Mouse (Mus musculus): ENCODE results near the gene Ccdc88c. TPM values are rescaled to one million over a fixed set of nuclear protein-coding genes. Genes with fewer than 3 reads are reported as not detected.

The Ccdc88c gene
- polyA plus RNA-seq, 1 experiment from 2014 or later = 4.5 TPM

- Histone ChIP-seq H3K27ac (peak overlapping the region; percentile 77), H3K27me3 (no peaks in the 10 kb centered on the region), H3K4me1 (peaks cover 11% of the 10 kb centered on the region; the same call in 1 of the 2 replicates), H3K9ac (0 out of 2 replicates have a peak overlapping the region, but pooled peaks have one; percentile 21), H3K36me3 (no peaks in the 10 kb centered on the region; the same call in 1 of the 2 replicates), H3K4me2 (no peak overlapping the region), H3K4me3 (no peak overlapping the region), H3K9me3 (no peaks in the 10 kb centered on the region)
- ATAC-seq (ENCODE audit: insufficient number of reproducible peaks, insufficient read depth, low FRiP score, low TSS enrichment, low read depth) = 0 out of 2 replicates have a peak, but pooled peaks have one; percentile 16
- 68% methylated on average over 21 of the region's 21 CpGs for WGBS
Observed at GRCm38 (mm10) chr12:100937441-100938360, 91.2 kb downstream of the Ccdc88c start.

DNA sequence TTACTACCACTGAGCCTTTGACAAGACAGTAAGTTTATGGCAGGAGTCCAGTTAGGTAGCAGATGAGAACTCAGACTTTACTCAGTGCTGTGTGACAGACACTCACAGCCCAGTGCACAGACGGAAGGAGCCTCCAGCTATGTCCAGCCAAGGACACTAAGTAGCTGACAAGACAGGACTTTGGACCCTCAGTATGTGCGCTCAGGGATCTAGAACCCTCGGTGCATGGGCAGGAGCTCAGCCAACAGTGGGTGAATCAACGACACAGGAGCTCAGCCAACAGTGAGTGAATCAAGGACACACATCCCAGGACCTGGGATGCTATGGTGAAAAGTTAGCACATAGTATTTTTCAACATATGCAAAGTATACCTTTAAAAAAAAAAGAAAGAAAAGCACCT is 92.1 kb downstream of the Ccdc88c start:
- no peaks in the 10 kb centered on the region for H3K27me3 ChIP-seq
- H3K36me3 ChIP-seq = peaks cover under 1% of the 10 kb centered on the region; the same call in 1 of the 2 replicates
- no peak overlapping the region for H3K9ac ChIP-seq
- H3K9me3 ChIP-seq = no peaks in the 10 kb centered on the region
- 88% methylated on average over 4 of the region's 4 CpGs for WGBS
- H3K4me2 ChIP-seq = no peak overlapping the region
- peak overlapping the region; percentile 77; the same call in 1 of the 2 replicates for H3K27ac ChIP-seq
- ATAC-seq (ENCODE audit: insufficient number of reproducible peaks, insufficient read depth, low FRiP score, low TSS enrichment, low read depth) = no peak
- peaks cover 11% of the 10 kb centered on the region; the same call in 1 of the 2 replicates for H3K4me1 ChIP-seq
- no peak overlapping the region for H3K4me3 ChIP-seq

GRCm38 (mm10) chr12:100936116-100936515 is 92.7 kb downstream of the Ccdc88c start:
- H3K36me3 ChIP-seq = peaks cover 6% of the 10 kb centered on the region; the same call in 1 of the 2 replicates
- H3K4me2 ChIP-seq = no peak overlapping the region
- no peak overlapping the region for H3K4me3 ChIP-seq
- H3K9ac ChIP-seq = no peak overlapping the region
- H3K27ac ChIP-seq = no peak overlapping the region
- ATAC-seq (ENCODE audit: insufficient number of reproducible peaks, insufficient read depth, low FRiP score, low TSS enrichment, low read depth) = no peak
- H3K4me1 ChIP-seq = peaks cover 11% of the 10 kb centered on the region; the same call in 1 of the 2 replicates
- H3K27me3 ChIP-seq = no peaks in the 10 kb centered on the region
- H3K9me3 ChIP-seq = no peaks in the 10 kb centered on the region
- 20% methylated on average over 2 of the region's 2 CpGs for WGBS

GRCm38 (mm10) chr12:100934796-100935195 is 94.1 kb downstream of the Ccdc88c start:
- H3K9me3 ChIP-seq = no peaks in the 10 kb centered on the region
- H3K4me2 ChIP-seq = no peak overlapping the region
- no peaks in the 10 kb centered on the region for H3K27me3 ChIP-seq
- H3K9ac ChIP-seq = no peak overlapping the region
- peaks cover 11% of the 10 kb centered on the region; the same call in 1 of the 2 replicates for H3K4me1 ChIP-seq
- no peak overlapping the region for H3K4me3 ChIP-seq
- H3K27ac ChIP-seq = no peak overlapping the region
- ATAC-seq (ENCODE audit: insufficient number of reproducible peaks, insufficient read depth, low FRiP score, low TSS enrichment, low read depth) = no peak
- H3K36me3 ChIP-seq = peaks cover 6% of the 10 kb centered on the region; the same call in 1 of the 2 replicates
- WGBS = 82% methylated on average over 5 of the region's 5 CpGs

DNA sequence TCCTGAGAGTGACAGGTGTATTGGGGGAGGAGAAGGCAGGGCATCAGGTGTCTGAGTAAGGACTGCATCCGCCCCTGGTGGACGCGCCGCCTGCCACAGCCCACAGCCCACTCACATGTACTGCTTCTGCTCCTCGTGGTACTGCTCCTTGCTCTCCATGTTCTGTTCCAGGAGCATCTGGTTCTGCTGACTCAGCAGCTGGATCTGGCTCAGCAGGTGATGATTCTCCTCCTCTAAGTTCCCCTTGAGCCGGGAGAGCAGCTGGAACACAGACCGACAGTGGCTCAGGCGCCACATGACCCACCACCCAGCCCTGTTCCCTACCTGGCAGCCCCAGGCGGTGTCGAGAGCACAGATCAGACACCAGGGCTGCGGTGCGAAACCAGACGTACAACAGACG is 97.2 kb downstream of the Ccdc88c start:
- no peak overlapping the region for H3K27ac ChIP-seq
- peaks cover 11% of the 10 kb centered on the region; the same call in 1 of the 2 replicates for H3K36me3 ChIP-seq
- no peaks in the 10 kb centered on the region for H3K9me3 ChIP-seq
- no peak overlapping the region for H3K9ac ChIP-seq
- 0 out of 2 replicates have a peak, but pooled peaks cover 3% of the 10 kb centered on the region for H3K4me1 ChIP-seq
- H3K4me3 ChIP-seq = no peak overlapping the region
- no peak for ATAC-seq (ENCODE audit: insufficient number of reproducible peaks, insufficient read depth, low FRiP score, low TSS enrichment, low read depth)
- 95% methylated on average over 14 of the region's 14 CpGs for WGBS
- H3K27me3 ChIP-seq = no peaks in the 10 kb centered on the region
- no peak overlapping the region for H3K4me2 ChIP-seq

DNA sequence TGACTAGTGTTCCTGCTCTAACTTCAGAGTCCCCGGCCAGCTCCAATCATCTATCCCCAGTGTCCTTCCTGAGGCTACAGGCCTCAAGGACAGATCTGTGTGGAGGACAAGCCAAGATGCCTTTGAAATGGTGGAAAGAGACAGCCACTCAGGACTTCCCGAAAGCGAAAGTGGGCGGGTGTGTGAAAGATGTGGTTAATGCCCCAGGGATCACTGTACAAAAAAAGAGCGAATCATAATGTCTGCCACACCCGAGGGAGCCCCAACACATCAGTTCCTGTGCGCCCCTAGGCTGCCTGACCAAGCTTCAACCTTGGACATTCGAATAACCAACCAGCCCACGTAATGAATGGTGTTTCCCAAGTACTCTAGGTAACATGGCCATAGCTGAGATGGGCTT is 100.6 kb downstream of the Ccdc88c start:
- Histone ChIP-seq H3K27me3 (no peaks in the 10 kb centered on the region), H3K4me1 (no peaks in the 10 kb centered on the region), H3K4me2 (no peak overlapping the region), H3K9me3 (no peaks in the 10 kb centered on the region), H3K27ac (no peak overlapping the region), H3K9ac (no peak overlapping the region), H3K4me3 (no peak overlapping the region), H3K36me3 (peaks cover 11% of the 10 kb centered on the region; the same call in 1 of the 2 replicates)
- no peak for ATAC-seq (ENCODE audit: insufficient number of reproducible peaks, insufficient read depth, low FRiP score, low TSS enrichment, low read depth)
- WGBS = 86% methylated on average over 9 of the region's 9 CpGs

DNA sequence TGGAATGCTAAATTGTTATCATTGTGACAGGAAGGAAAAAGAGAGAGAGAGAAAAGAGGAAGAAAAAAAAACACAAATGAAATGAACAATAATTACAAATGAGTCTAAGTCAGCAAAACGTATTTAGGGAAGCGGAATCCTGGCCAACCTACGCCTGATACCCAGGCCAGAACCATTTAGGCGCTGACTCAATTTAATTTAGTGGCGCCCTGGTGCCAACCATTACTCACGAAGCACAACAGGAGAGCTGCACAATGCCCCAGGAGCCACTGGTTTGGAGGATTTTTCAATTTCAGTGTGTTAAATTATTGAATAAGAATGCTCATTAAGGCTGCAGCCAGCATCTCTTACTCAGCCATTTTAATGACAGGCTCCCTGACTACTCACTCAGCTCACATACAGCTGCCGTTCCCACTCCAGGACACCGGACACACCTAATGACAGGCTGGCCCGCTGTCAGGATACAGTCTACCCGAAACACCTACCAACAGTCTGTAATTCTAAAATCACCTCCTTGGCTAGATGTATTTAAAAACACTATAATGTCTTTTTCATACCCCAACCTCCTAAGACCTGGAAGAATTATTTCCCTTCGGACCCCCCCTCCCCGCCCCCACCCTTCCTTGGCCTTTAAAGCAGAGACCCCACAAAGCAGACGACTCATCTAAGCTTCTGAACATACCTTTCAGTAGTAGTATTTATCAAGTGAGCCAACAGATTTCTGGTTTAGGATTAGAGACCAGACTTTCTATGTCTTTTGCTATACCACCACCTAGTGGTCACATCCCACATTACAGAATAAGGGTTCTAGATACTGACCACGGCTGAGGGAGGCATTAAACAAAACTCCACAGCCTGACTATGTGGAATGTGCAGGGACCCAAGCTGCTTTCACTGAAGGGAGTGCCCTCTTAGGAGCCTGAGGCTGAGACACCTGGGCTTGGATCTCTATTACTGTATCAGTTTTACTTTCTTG is 102.9 kb downstream of the Ccdc88c start:
- no peak overlapping the region for H3K27ac ChIP-seq
- H3K4me1 ChIP-seq = no peaks in the 10 kb centered on the region
- H3K36me3 ChIP-seq = peaks cover 8% of the 10 kb centered on the region; the same call in 1 of the 2 replicates
- no peak for ATAC-seq (ENCODE audit: insufficient number of reproducible peaks, insufficient read depth, low FRiP score, low TSS enrichment, low read depth)
- no peaks in the 10 kb centered on the region for H3K27me3 ChIP-seq
- no peak overlapping the region for H3K4me3 ChIP-seq
- 67% methylated on average over 14 of the region's 14 CpGs for WGBS
- no peak overlapping the region for H3K4me2 ChIP-seq
- H3K9me3 ChIP-seq = no peaks in the 10 kb centered on the region
- no peak overlapping the region for H3K9ac ChIP-seq

GRCm38 (mm10) chr12:100924646-100925339 is 104.1 kb downstream of the Ccdc88c start:
- 80% methylated on average over 15 of the region's 15 CpGs for WGBS

GRCm38 (mm10) chr12:100910731-100911130 is 118.1 kb downstream of the Ccdc88c start:
- Histone ChIP-seq H3K27me3 (peaks cover 37% of the 10 kb centered on the region), H3K4me3 (no peak overlapping the region), H3K4me2 (no peak overlapping the region), H3K9me3 (no peaks in the 10 kb centered on the region), H3K36me3 (no peaks in the 10 kb centered on the region), H3K27ac (no peak overlapping the region), H3K9ac (no peak overlapping the region), H3K4me1 (peaks cover 8% of the 10 kb centered on the region)
- no peak for ATAC-seq (ENCODE audit: insufficient number of reproducible peaks, insufficient read depth, low FRiP score, low TSS enrichment, low read depth)
- 77% methylated on average over 12 of the region's 12 CpGs for WGBS

More at GRCm38 (mm10) chr12:100924646-100925339, 104.1 kb downstream of the Ccdc88c start:
- H3K9me3 ChIP-seq = no peaks in the 10 kb centered on the region
- no peaks in the 10 kb centered on the region for H3K27me3 ChIP-seq
- no peak overlapping the region for H3K4me2 ChIP-seq
- H3K4me3 ChIP-seq = no peak overlapping the region
- H3K9ac ChIP-seq = no peak overlapping the region
- peaks cover 8% of the 10 kb centered on the region; the same call in 1 of the 2 replicates for H3K36me3 ChIP-seq
- no peak for ATAC-seq (ENCODE audit: insufficient number of reproducible peaks, insufficient read depth, low FRiP score, low TSS enrichment, low read depth)
- no peaks in the 10 kb centered on the region for H3K4me1 ChIP-seq
- no peak overlapping the region for H3K27ac ChIP-seq

DNA sequence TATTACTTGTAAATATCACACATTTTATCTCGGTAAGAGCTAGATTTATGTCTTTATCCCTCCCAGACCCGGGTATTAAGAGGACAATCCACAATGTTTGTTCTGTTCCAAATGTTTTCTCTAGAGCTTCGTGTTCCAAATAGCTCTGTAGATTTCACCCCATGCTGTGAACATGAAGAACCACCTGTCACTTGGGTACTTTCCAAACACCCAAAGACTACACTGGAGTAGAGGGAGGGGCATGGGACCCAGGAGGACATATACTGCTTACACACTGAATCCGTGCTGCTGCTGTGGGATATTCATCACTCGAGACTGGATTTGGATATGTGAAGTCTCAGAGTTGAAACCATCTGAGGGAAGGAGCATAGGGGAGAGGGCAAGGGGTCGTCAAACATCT is 119.1 kb downstream of the Ccdc88c start:
- H3K9me3 ChIP-seq = no peaks in the 10 kb centered on the region
- ATAC-seq (ENCODE audit: insufficient number of reproducible peaks, insufficient read depth, low FRiP score, low TSS enrichment, low read depth) = no peak
- peaks cover 38% of the 10 kb centered on the region for H3K27me3 ChIP-seq
- no peak overlapping the region for H3K9ac ChIP-seq
- no peak overlapping the region for H3K4me2 ChIP-seq
- no peaks in the 10 kb centered on the region for H3K36me3 ChIP-seq
- peaks cover 8% of the 10 kb centered on the region for H3K4me1 ChIP-seq
- 66% methylated on average over 6 of the region's 6 CpGs for WGBS
- H3K4me3 ChIP-seq = no peak overlapping the region
- H3K27ac ChIP-seq = no peak overlapping the region
